Mouse (Mus musculus) splenic B cell, adult 2 months (primary cell): Measurements from ENCODE around the gene Pnpla3.

ENCODE experiments used
- DNase-seq: peaks from one replicate; pipeline ENCODE4 v3.0.0-alpha.2; 2011; ENCODE audit warnings: low read depth, low spot score
- H3K27me3 ChIP-seq: 2 replicates; pipeline ENCODE4 v1.6.1; 2012; ENCODE audit warnings: mild to moderate bottlenecking, low read length, moderate library complexity, mixed read lengths; ENCODE audit not compliant: control insufficient read depth, poor library complexity, insufficient read depth, severe bottlenecking
- H3K36me3 ChIP-seq: 2 replicates; pipeline ENCODE4 v1.6.1; 2012; ENCODE audit warnings: mild to moderate bottlenecking, low read length, moderate library complexity, mixed read lengths; ENCODE audit not compliant: control insufficient read depth, poor library complexity, insufficient read depth, severe bottlenecking

Pnpla3 gene

DNA sequence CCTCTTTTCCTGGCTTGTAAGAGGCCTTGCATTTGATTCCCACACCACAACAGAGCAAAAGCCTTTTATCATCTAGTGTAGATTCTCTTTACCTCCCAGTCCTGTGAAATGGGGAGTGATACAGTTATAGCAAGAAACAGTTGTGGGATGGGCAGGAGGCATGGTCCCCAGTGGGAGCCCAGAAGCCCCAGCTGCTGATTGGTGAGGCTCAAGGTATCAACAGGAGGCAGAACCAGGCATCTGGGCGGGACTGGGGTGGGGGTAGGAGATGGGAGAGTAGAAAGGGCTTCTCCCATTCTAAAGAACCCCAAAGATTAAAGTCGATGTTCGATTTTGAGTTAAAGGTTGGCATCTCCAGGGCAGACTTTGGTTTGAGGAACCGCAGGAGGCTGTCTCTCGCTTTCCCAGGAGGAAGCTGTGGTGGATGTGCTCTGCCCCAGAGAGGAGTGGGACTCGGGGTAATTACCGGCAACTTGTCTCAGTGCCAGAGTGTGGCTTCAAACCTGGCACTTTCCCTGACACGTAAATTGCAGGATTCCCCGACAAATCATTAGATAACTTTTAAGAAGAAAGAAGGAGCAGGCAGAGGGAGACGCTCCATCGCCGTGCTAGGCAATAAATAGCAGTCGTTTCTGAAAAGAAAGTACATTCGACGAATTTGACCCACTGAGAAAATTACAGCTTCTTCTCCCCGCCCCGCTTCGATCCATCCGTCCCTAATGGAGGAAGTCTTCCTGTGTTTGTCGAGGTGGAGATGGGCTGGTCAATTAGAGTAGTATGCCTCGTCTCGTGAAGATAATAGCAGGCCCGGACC is 50.5 kb downstream of the Pnpla3 start:
- Histone ChIP-seq H3K36me3 (no peaks in the 10 kb centered on the region), H3K27me3 (no peaks in the 10 kb centered on the region)
- no peak for DNase-seq

DNA sequence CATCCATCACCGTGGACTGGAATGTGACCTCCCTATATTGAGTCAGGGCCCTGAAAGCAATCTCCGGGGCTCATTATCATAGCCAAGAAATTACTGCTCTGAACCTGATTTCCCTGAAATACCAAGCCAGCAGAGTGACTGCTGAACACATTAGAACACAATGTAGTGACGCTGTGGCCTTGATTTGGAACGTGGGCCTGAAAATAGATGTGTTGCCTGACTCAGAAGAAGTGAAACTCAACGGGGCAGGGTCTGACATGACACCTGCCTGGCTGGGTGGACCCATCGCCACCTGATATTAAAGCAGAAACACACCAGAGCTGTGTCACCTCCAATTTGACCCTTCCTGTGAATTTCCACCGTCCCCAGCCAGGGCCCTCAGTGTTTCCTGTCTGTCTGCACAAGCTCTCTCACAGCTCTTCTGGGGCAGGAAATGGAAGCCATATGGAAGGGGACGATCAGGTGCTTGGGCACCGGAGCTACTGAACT is 51.2 kb downstream of the Pnpla3 start:
- peak; percentile 50 for DNase-seq
- Histone ChIP-seq H3K36me3 (no peaks in the 10 kb centered on the region), H3K27me3 (no peaks in the 10 kb centered on the region)

DNA sequence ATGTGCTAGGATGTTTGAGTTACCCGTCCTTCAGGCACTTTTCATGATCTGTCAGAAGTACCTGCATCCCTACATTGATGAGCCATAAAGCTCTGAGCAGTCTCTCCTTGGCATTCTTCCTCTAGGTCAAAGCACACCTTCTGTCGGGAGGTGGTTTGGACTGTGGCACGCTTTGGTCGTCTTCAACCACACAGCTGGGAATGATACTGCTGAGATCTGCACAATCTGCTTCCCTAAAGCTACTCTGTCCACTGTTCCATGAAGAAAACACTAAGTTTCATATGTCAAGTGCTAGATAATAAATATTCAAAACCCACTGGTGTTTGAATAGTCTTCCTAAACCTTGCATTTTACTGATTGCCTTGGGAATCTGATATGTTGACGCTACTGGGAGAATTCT is 53.9 kb downstream of the Pnpla3 start:
- H3K36me3 ChIP-seq: no peaks in the 10 kb centered on the region
- no peaks in the 10 kb centered on the region for H3K27me3 ChIP-seq
- DNase-seq: no peak

DNA sequence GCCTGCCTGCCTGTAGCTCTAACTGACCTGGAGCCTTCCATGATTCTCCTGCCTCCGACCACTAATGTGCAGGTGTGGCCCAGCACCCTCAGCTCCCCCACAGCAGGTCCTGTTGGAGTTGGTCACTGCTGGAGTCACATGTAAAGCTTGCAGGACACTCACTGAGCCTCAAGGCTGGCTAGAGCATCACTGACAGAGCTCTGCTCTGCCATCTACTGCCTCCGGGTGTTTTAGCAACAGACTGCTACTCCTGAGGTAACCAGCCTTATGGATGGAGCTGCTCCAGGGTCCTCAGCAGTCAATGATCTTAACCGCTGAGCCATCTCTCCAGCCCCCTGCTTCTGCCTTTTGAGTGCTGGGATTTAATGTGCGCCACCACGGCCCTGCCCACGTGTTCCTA is 55.8 kb downstream of the Pnpla3 start:
- Histone ChIP-seq H3K36me3 (no peaks in the 10 kb centered on the region), H3K27me3 (no peaks in the 10 kb centered on the region)
- DNase-seq: no peak

DNA sequence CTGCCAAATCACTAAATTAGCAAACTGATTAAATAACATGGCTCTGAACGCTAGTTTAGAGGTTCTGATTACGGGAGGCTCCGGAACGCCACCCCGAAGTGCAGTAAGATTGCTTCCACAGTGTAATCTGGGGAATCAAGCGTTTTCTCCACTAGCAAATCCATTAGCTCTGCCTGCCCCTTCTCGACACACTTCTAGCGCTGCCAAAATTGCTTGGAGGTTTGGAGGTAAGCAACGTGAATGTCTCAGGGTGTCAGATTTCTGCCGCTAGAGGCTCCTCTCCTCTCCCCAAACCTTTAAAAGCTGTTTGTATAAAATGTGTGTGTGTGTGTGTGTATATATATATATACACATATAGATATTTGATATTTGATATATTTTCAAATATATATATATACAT is 57.1 kb downstream of the Pnpla3 start:
- no peak for DNase-seq
- H3K27me3 ChIP-seq: no peaks in the 10 kb centered on the region

DNA sequence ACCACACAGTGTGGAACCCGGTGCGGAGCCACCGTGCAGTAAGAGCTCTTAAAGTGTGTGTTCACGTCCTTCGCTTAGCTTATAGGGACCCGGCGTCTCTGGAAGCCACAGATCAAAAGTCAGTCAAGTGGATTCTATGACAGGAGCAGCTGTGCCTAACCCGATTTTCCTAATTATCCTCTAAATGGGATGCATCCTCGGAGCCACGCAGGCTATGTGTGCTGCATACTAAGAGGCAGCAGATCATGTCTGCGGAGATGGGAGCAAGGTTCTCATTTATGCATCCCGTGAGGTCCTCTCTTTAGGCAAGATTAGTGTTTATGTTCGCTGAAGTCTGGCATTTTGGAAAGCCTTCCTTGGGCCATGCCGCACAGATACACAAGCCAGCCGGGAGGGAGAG is 59.3 kb downstream of the Pnpla3 start:
- H3K36me3 ChIP-seq: no peaks in the 10 kb centered on the region
- no peak for DNase-seq
- H3K27me3 ChIP-seq: no peaks in the 10 kb centered on the region

More for the DNA sequence above, 57.1 kb downstream of the Pnpla3 start:
- H3K36me3 ChIP-seq: no peaks in the 10 kb centered on the region

DNA sequence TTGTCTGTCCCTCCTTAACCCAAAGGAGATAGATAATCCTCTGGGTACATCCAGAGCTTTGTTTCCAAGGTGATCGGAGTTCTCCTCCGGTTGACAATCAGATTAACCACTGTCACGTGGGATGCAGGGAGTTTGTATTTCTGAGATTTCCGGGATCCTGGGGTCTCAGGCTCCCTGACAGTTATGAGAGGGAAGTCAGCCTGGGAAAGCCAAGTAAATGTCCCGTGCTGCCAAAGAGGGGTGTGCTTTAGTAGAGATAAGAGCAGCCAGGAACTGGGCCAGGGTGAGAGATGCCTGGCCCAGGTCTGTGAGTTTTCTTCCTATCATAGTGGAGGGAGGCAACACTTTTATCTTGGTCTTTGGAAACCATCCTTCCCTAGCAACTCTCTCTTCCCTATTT is 63.0 kb downstream of the Pnpla3 start:
- H3K36me3 ChIP-seq: no peaks in the 10 kb centered on the region
- peaks cover 1% of the 10 kb centered on the region; the same call in 1 of the 2 replicates for H3K27me3 ChIP-seq
- DNase-seq: no peak

DNA sequence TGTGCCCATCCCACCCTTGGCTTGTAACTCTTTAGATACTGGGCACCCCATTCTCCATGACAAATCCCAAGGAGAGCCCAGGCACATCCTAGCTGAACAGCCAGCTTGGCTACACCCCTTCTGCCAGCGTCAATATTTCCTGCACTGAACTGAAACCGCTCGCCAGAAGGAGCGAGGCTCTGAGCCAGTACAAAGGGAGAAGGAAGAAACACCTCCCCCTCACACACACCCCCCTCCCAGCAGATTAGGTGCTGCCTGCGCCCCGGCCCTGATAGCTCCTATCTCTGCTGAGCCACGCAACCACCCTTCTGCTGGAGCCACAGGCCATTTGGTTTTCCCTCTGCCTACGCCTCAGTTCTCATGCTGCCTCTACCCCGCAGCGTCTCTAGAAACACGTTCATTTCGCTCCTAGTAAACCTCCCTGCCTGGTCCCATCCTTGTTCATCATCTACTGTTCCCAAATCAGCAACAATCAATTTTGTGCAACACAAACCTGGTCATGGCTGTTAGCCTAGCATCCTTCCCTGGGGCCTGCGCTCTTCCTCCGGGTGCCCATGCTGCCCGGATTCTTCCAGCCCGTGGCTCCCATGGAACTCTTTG is 63.6 kb downstream of the Pnpla3 start:
- DNase-seq: no peak

DNA sequence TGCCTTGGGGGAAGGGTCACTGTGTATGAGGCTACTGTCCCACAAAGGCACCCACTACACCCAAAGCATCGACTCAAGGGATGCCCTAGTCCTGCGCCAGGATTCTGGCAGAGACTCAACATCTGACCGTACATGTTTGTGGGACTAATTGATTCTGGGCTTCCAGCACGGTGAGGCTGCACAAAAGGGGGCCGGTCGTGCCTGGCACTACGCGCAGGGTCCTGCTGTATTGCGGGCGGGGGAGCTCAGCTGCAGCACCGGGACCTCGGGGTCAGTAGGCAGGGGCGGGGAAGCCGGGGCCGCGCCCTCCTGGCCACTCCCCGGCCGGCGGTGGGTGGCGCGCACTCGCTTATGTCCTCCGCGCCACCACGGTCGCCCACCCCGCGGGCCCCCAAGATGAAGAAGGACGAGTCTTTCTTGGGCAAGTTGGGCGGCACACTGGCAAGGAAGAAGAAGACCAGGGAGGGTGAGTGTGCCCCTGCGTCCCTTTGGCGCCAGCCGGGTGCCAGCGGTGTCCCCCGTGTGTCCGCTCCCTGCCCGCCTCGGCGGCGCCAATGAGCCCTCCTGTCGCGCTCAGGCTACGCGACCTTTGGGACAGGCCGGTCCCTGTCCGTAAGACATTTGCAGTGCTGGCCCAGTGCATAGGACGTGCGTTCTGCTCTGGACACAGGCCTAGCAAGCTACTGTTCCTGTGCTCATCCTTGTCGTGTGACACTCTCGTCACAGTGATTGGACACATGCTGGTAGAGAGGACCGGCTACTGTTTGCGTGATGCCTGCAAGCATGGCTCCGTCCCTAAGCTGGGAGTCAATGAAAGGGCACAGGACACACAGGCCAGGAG is 64.3 kb downstream of the Pnpla3 start, which contains the start of gene Parvb:
Gene Parvb, plus strand, starts transcription at position 323 of the 841 bp plus-strand sequence.
- no peaks in the 10 kb centered on the region for H3K36me3 ChIP-seq
- no peak for DNase-seq
- peaks cover 1% of the 10 kb centered on the region; the same call in 1 of the 2 replicates for H3K27me3 ChIP-seq

More for the DNA sequence above, 63.6 kb downstream of the Pnpla3 start:
- H3K36me3 ChIP-seq: no peaks in the 10 kb centered on the region
- H3K27me3 ChIP-seq: peaks cover 1% of the 10 kb centered on the region; the same call in 1 of the 2 replicates

DNA sequence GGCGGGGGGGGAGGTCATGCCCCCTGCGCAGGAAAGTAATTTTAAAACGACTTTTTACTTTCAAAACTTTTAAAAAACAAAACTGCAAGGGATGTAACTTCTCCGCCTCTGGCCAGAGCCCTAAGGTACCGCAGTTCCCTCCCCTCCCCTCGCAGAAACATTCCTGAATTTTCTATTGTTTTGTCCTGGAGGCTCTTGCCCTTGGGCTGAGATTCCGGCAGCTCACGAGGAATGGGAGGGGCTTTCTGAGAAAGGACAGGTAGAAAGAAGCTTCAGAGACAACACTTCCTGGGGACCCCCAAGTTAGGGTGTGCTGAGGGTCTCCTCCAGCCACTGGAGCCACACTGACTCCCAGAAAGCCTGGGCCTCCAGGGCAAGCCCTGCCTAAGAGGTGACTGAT is 65.0 kb downstream of the Pnpla3 start:
- H3K27me3 ChIP-seq: peaks cover 1% of the 10 kb centered on the region; the same call in 1 of the 2 replicates
- H3K36me3 ChIP-seq: no peaks in the 10 kb centered on the region
- DNase-seq: no peak

DNA sequence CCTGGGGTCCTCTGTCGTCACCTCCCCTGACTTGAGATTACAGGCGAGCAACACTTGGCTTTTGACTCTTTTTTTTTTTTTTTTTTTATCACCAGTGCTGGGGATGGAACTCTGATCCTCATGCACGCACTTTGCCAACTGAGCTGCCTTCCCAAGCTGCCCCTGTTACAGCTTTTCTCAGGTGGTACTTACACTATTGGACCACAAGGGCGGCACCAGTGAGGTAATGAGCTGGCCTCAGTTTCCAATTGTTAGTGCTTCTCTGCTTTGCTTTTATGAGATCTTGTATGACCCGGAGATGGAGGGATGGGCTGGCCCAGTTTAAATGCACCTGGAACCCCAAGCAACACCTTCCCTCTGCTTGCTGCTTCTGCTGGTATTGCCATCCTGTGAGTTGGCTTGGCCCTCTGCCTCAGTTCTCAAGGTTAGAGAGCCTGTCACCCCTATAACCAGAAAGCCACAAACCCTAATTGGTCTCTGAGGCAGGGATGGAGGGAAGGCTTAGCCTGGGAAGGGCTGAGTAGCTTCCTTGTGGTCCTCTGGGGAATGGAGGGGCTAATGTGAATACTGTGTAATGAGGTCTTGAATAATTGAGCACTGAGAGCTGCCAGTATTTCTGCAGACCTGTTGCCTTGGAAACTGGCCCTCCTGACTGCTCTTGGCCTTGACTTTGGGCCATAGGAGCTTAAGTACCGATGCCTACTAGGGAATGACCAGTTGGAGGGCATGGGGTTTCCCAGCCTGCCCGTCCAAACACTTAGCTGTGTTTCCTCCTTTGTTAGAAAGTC is 67.4 kb downstream of the Pnpla3 start:
- Histone ChIP-seq H3K27me3 (peaks cover 1% of the 10 kb centered on the region; the same call in 1 of the 2 replicates), H3K36me3 (no peaks in the 10 kb centered on the region)
- DNase-seq: no peak

DNA sequence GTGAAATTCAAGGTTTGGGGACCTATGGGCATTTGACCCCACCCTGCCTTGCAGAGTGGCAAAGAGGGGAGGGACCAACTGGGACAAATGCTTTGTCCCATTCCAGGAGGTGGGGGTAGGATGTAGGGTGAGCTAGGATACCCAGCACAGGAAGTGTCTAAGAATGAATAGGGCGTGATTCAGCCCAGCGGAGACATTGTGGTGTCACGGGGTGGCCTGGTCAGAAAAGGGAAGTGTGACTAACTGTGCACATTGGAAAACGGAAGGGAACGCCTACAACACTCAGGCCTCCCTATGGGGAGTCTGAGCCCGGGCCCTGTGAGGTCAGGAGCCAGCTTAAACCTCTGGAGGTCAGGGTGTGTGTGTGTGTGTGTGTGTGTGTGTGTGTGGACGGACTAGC is 68.0 kb downstream of the Pnpla3 start:
- Histone ChIP-seq H3K27me3 (peaks cover 1% of the 10 kb centered on the region; the same call in 1 of the 2 replicates), H3K36me3 (no peaks in the 10 kb centered on the region)
- DNase-seq: peak; percentile 64
